Mouse (Mus musculus) ES-CJ7 (cell line): ENCODE results near the gene Asb4.
A peak's percentile ranks its signal among the peaks of the same experiment; 100 is the strongest.

Experiments
- DNase-seq: peaks from one replicate; pipeline ENCODE4 v3.0.0; 2011; ENCODE audit warnings: low read depth, low spot score

Asb4 gene

GRCm38 (mm10) chr6:5390952-5391351 is 7.8 kb downstream of the Asb4 start:
- DNase-seq = no peak

- no peak for DNase-seq
Measured at GRCm38 (mm10) chr6:5394971-5395370, 11.8 kb downstream of the Asb4 start.

GRCm38 (mm10) chr6:5396797-5397196 is 13.6 kb downstream of the Asb4 start:
- peak; percentile 59 for DNase-seq

- DNase-seq = peak; percentile 87
Measured at GRCm38 (mm10) chr6:5401394-5401793, 18.2 kb downstream of the Asb4 start.

GRCm38 (mm10) chr6:5403095-5403815 is 20.1 kb downstream of the Asb4 start:
- DNase-seq = no peak

- DNase-seq = no peak
Measured at GRCm38 (mm10) chr6:5404016-5404415, 20.8 kb downstream of the Asb4 start.

- peak; percentile 27 for DNase-seq
Measured at GRCm38 (mm10) chr6:5408451-5409177, 25.4 kb downstream of the Asb4 start.

GRCm38 (mm10) chr6:5409676-5410075 is 26.5 kb downstream of the Asb4 start:
- no peak for DNase-seq

- peak; percentile 84 for DNase-seq
Measured at GRCm38 (mm10) chr6:5410697-5411391, 27.7 kb downstream of the Asb4 start.

GRCm38 (mm10) chr6:5413282-5413681 is 30.1 kb downstream of the Asb4 start:
- DNase-seq = no peak

- DNase-seq = no peak
Measured at GRCm38 (mm10) chr6:5421442-5421841, 38.3 kb downstream of the Asb4 start.

- DNase-seq = no peak
Measured at GRCm38 (mm10) chr6:5422386-5422785, 39.2 kb downstream of the Asb4 start.

- peak; percentile 61 for DNase-seq
Measured at GRCm38 (mm10) chr6:5423594-5423993, 40.4 kb downstream of the Asb4 start.

- peak; percentile 52 for DNase-seq
Measured at GRCm38 (mm10) chr6:5427033-5427432, 43.8 kb downstream of the Asb4 start.

- no peak for DNase-seq
Measured at GRCm38 (mm10) chr6:5429562-5429961, 46.4 kb downstream of the Asb4 start.

- no peak for DNase-seq
Measured at GRCm38 (mm10) chr6:5429982-5430550, 46.9 kb downstream of the Asb4 start.

GRCm38 (mm10) chr6:5433887-5434286 is 50.7 kb downstream of the Asb4 start:
- no peak for DNase-seq

- DNase-seq = no peak
Measured at GRCm38 (mm10) chr6:5437757-5438156, 54.6 kb downstream of the Asb4 start.

GRCm38 (mm10) chr6:5441221-5441620 is 58.0 kb downstream of the Asb4 start:
- no peak for DNase-seq

- DNase-seq = peak; percentile 55
Measured at GRCm38 (mm10) chr6:5442316-5443085, 59.3 kb downstream of the Asb4 start.

GRCm38 (mm10) chr6:5443104-5443863 is 60.1 kb downstream of the Asb4 start:
- DNase-seq = no peak
